Mouse (Mus musculus): ENCODE results near the gene Slc6a1. TPM values are rescaled to one million over a fixed set of nuclear protein-coding genes. Genes with fewer than 3 reads are reported as not detected.

Slc6a1 gene
- polyA plus RNA-seq (2015; fragmentation: Nextera tagmentation; extraction: Ambion mirVana), result 0.06 and 0.25 TPM in 2 replicates

GRCm38 (mm10) chr6:114282469-114283277 lies at the start of gene Slc6a1:
Gene Slc6a1 (plus strand): TSS chr6:114282635.
- TF ChIP-seq CTCF (IDR thresholded peaks at IDR 0.05; ENCODE audit: low read depth), result no peak
- no peaks in the 10 kb centered on the region for H3K36me3 ChIP-seq (ENCODE audit: insufficient read depth, low read length)
- H3K27ac ChIP-seq, result no peak within 1 kb of the TSS
- WGBS, result 2% methylated on average over 51 of the region's 51 CpGs
- no peaks in the 10 kb centered on the region for H3K9me3 ChIP-seq (replicated peaks; ENCODE audit: low read length)
- ATAC-seq (replicated peaks; ENCODE audit: low FRiP score, low read depth) (peak; percentile 88), DNase-seq (ENCODE audit: low spot score) (peak; percentile 68)
- no peaks in the 10 kb centered on the region; the same call in 1 of the 2 replicates for H3K4me1 ChIP-seq (replicated peaks; ENCODE audit: insufficient read depth, low read length)
- no peak within 1 kb of the TSS for H3K9ac ChIP-seq (ENCODE audit: low read depth, low read length)
- peaks cover 48% of the 10 kb centered on the region for H3K27me3 ChIP-seq (ENCODE audit: insufficient read depth, low read length)
- H3K4me3 ChIP-seq (replicated peaks; ENCODE audit: low read depth, low read length), result 0 out of 2 replicates have a peak within 1 kb of the TSS, but pooled peaks have one; percentile 11
- H3K4me2 ChIP-seq (ENCODE audit: low read length), result 0 out of 2 replicates have a peak within 1 kb of the TSS, but pooled peaks have one; percentile 13

GRCm38 (mm10) chr6:114238892-114239644 lies 43.4 kb upstream of the Slc6a1 start:
- H3K9ac ChIP-seq (ENCODE audit: low read depth, low read length), result no peak overlapping the region

GRCm38 (mm10) chr6:114245665-114246064 lies 36.8 kb upstream of the Slc6a1 start:
- Histone ChIP-seq H3K27me3 (ENCODE audit: insufficient read depth, low read length) (no peaks in the 10 kb centered on the region), H3K4me1 (replicated peaks; ENCODE audit: insufficient read depth, low read length) (no peaks in the 10 kb centered on the region), H3K4me3 (replicated peaks; ENCODE audit: low read depth, low read length) (no peak overlapping the region), H3K9me3 (replicated peaks; ENCODE audit: low read length) (no peaks in the 10 kb centered on the region), H3K9ac (ENCODE audit: low read depth, low read length) (no peak overlapping the region), H3K36me3 (ENCODE audit: insufficient read depth, low read length) (no peaks in the 10 kb centered on the region), H3K27ac (no peak overlapping the region), H3K4me2 (ENCODE audit: low read length) (no peak overlapping the region)
- ATAC-seq (replicated peaks; ENCODE audit: low FRiP score, low read depth) (no peak), DNase-seq (ENCODE audit: low spot score) (no peak)
- no peak for TF ChIP-seq CTCF (IDR thresholded peaks at IDR 0.05; ENCODE audit: low read depth)
- 80% methylated on average over 11 of the region's 11 CpGs for WGBS

More at GRCm38 (mm10) chr6:114238892-114239644, 43.4 kb upstream of the Slc6a1 start:
- Histone ChIP-seq H3K9me3 (replicated peaks; ENCODE audit: low read length) (no peaks in the 10 kb centered on the region), H3K27me3 (ENCODE audit: insufficient read depth, low read length) (no peaks in the 10 kb centered on the region), H3K36me3 (ENCODE audit: insufficient read depth, low read length) (no peaks in the 10 kb centered on the region), H3K4me2 (ENCODE audit: low read length) (no peak overlapping the region), H3K4me3 (replicated peaks; ENCODE audit: low read depth, low read length) (no peak overlapping the region), H3K27ac (no peak overlapping the region), H3K4me1 (replicated peaks; ENCODE audit: insufficient read depth, low read length) (no peaks in the 10 kb centered on the region)
- ATAC-seq (replicated peaks; ENCODE audit: low FRiP score, low read depth) (no peak), DNase-seq (ENCODE audit: low spot score) (no peak)
- 28% methylated on average over 6 of the region's 6 CpGs for WGBS
- TF ChIP-seq CTCF (IDR thresholded peaks at IDR 0.05; ENCODE audit: low read depth), result no peak

GRCm38 (mm10) chr6:114250311-114250710 lies 32.1 kb upstream of the Slc6a1 start:
- Histone ChIP-seq H3K9ac (ENCODE audit: low read depth, low read length) (no peak overlapping the region), H3K4me2 (ENCODE audit: low read length) (no peak overlapping the region), H3K36me3 (ENCODE audit: insufficient read depth, low read length) (no peaks in the 10 kb centered on the region), H3K27me3 (ENCODE audit: insufficient read depth, low read length) (no peaks in the 10 kb centered on the region), H3K4me1 (replicated peaks; ENCODE audit: insufficient read depth, low read length) (no peaks in the 10 kb centered on the region), H3K27ac (no peak overlapping the region), H3K4me3 (replicated peaks; ENCODE audit: low read depth, low read length) (no peak overlapping the region), H3K9me3 (replicated peaks; ENCODE audit: low read length) (no peaks in the 10 kb centered on the region)
- WGBS, result 2% methylated on average over 5 of the region's 5 CpGs
- ATAC-seq (replicated peaks; ENCODE audit: low FRiP score, low read depth), result peak; percentile 25; the same call in 1 of the 2 replicates
- peak; percentile 85 for DNase-seq (ENCODE audit: low spot score)
- peak; percentile 98 for TF ChIP-seq CTCF (IDR thresholded peaks at IDR 0.05; ENCODE audit: low read depth)

GRCm38 (mm10) chr6:114254927-114255326 lies 27.5 kb upstream of the Slc6a1 start:
- 49% methylated on average over 14 of the region's 14 CpGs for WGBS
- no peak for TF ChIP-seq CTCF (IDR thresholded peaks at IDR 0.05; ENCODE audit: low read depth)
- ATAC-seq (replicated peaks; ENCODE audit: low FRiP score, low read depth), result no peak

GRCm38 (mm10) chr6:114257762-114258361 lies 24.6 kb upstream of the Slc6a1 start:
- H3K27ac ChIP-seq, result no peak overlapping the region
- ATAC-seq (replicated peaks; ENCODE audit: low FRiP score, low read depth) (no peak), DNase-seq (ENCODE audit: low spot score) (no peak)
- no peak overlapping the region for H3K4me3 ChIP-seq (replicated peaks; ENCODE audit: low read depth, low read length)
- H3K4me2 ChIP-seq (ENCODE audit: low read length), result no peak overlapping the region
- no peaks in the 10 kb centered on the region for H3K4me1 ChIP-seq (replicated peaks; ENCODE audit: insufficient read depth, low read length)
- H3K36me3 ChIP-seq (ENCODE audit: insufficient read depth, low read length), result no peaks in the 10 kb centered on the region
- H3K27me3 ChIP-seq (ENCODE audit: insufficient read depth, low read length), result no peaks in the 10 kb centered on the region
- no peak overlapping the region for H3K9ac ChIP-seq (ENCODE audit: low read depth, low read length)
- H3K9me3 ChIP-seq (replicated peaks; ENCODE audit: low read length), result no peaks in the 10 kb centered on the region
- 85% methylated on average over 1 of the region's 1 CpGs for WGBS
- no peak for TF ChIP-seq CTCF (IDR thresholded peaks at IDR 0.05; ENCODE audit: low read depth)

More at GRCm38 (mm10) chr6:114254927-114255326, 27.5 kb upstream of the Slc6a1 start:
- no peaks in the 10 kb centered on the region for H3K9me3 ChIP-seq (replicated peaks; ENCODE audit: low read length)
- no peak overlapping the region for H3K27ac ChIP-seq
- no peak overlapping the region for H3K4me2 ChIP-seq (ENCODE audit: low read length)
- H3K4me3 ChIP-seq (replicated peaks; ENCODE audit: low read depth, low read length), result no peak overlapping the region
- no peaks in the 10 kb centered on the region for H3K27me3 ChIP-seq (ENCODE audit: insufficient read depth, low read length)
- no peak for DNase-seq (ENCODE audit: low spot score)
- H3K36me3 ChIP-seq (ENCODE audit: insufficient read depth, low read length), result no peaks in the 10 kb centered on the region
- H3K4me1 ChIP-seq (replicated peaks; ENCODE audit: insufficient read depth, low read length), result no peaks in the 10 kb centered on the region
- no peak overlapping the region for H3K9ac ChIP-seq (ENCODE audit: low read depth, low read length)

Data from kidney, postnatal 0 days (tissue).